Mouse (Mus musculus) liver, embryonic 11.5 days (tissue): Measurements from ENCODE around the gene Metap1d. TPM values are rescaled to one million over a fixed set of nuclear protein-coding genes. Genes with fewer than 3 reads are reported as not detected.

Experiments used
- ATAC-seq: fragments of 200-750 bp; cut with Nextera tagmentation; replicated peaks from 2 replicates; pipeline ENCODE4 v1.8.0; 2017; ENCODE audit warnings: moderate number of reproducible peaks, mild to moderate bottlenecking, moderate TSS enrichment, moderate library complexity; ENCODE audit not compliant: low FRiP score
- DNase-seq: peaks from one replicate; pipeline ENCODE4 v3.0.0-alpha.2; 2017; ENCODE audit warnings: low spot score
- H3K27ac ChIP-seq: fragments of 300-500 bp; sonication (generic); 2 replicates; pipeline ENCODE4 v1.5.1; 2014; ENCODE audit warnings: mild to moderate bottlenecking, low read depth, low read length, control low read depth
- H3K27me3 ChIP-seq: fragments of 300-500 bp; sonication (generic); replicated peaks from 2 replicates; pipeline ENCODE4 v1.6.1; 2014; ENCODE audit warnings: low read length, mixed read lengths; ENCODE audit not compliant: control insufficient read depth, insufficient read depth
- H3K36me3 ChIP-seq: fragments of 300-500 bp; sonication (generic); 2 replicates; pipeline ENCODE4 v1.6.1; 2014; ENCODE audit warnings: mild to moderate bottlenecking, low read length, moderate library complexity, mixed read lengths; ENCODE audit not compliant: control insufficient read depth, insufficient read depth
- H3K4me1 ChIP-seq: fragments of 300-500 bp; sonication (generic); replicated peaks from 2 replicates; pipeline ENCODE4 v1.6.1; 2014; ENCODE audit warnings: low read length, mixed read lengths; ENCODE audit not compliant: control insufficient read depth, insufficient read depth
- H3K4me2 ChIP-seq: fragments of 300-500 bp; sonication (generic); 2 replicates; pipeline ENCODE4 v1.6.1; 2014; ENCODE audit warnings: mild to moderate bottlenecking, control low read depth, moderate library complexity
- H3K4me3 ChIP-seq: fragments of 300-500 bp; sonication (generic); 2 replicates; pipeline ENCODE4 v1.5.1; 2014; ENCODE audit warnings: low read depth, low read length, control low read depth
- H3K9ac ChIP-seq: fragments of 300-500 bp; sonication (generic); 2 replicates; pipeline ENCODE4 v1.6.1; 2014; ENCODE audit warnings: low read depth, low read length, control low read depth
- H3K9me3 ChIP-seq: fragments of 300-500 bp; sonication (generic); 2 replicates; pipeline ENCODE4 v1.6.1; 2016; ENCODE audit warnings: low read length, inconsistent platforms, mixed read lengths; ENCODE audit not compliant: control insufficient read depth
- WGBS: fragments of 180-500 bp; shearing (Covaris S2); extraction: QIAGEN DNeasy Blood & Tissue Kit; methylation state at CpG from one replicate; pipeline ENCODE4 v1.1.7; 2014; 5-methylcytosine and 5-hydroxymethylcytosine counted together
- polyA plus RNA-seq: library from polyadenylated mRNA; unstranded; fragments of >200 nt; fragmentation: Nextera tagmentation; extraction: Ambion mirVana; gene quantifications from 2 replicates; pipeline ENCODE4 v1.2.1, GENCODE M21; 2014

Gene Metap1d
- polyA plus RNA-seq, 1 experiment from 2014 or later, result 37.7 TPM

DNA sequence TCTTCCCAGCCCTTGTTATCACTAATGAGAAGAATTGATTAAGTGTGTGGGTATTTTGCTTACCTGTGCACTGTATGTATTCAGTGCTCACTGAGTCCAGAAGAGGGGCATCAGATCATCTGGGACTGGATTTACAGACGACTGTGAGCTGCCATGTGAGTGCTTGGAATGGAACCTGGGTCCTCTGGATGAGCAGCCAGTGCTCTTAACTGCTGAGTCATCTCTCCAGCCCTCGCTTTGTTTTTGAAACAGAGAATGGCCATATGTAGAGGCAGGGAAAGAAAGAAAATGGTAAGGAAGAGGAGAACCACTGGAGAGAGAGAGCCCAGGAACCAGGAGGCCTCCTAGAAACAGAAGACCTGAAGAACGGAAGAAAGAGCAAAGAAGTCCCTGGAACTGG lies 9.5 kb downstream of the Metap1d start:
- Histone ChIP-seq H3K27ac (peak overlapping the region; percentile 87), H3K9ac (peak overlapping the region; percentile 57)

DNA sequence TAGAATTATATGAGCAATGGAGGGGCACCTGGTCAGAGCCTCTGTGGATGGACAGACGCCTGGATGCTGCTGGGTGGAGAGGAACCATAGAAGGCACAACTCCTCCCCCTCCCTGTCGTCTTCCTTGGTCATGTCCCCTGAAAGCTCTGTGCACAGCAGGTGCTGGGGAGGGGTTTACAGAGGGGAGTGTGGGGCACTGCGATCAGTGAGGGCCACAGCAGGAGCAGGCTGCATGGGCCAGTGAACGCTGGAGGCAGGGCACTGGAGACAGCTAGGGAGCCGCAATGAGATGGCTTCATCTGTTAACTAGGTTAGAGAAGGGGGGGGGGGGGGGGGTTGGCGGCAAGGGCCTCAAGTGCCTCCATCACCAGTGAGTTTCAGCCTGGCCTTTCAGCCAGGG lies 13.0 kb downstream of the Metap1d start:
- 40% methylated on average over 5 of the region's 6 CpGs for WGBS
- DNase-seq (no peak), ATAC-seq (no peak)
- no peak overlapping the region for H3K4me2 ChIP-seq
- no peaks in the 10 kb centered on the region for H3K27me3 ChIP-seq
- no peak overlapping the region for H3K4me3 ChIP-seq
- H3K36me3 ChIP-seq, result 0 out of 2 replicates have a peak, but pooled peaks cover 2% of the 10 kb centered on the region
- H3K9me3 ChIP-seq, result no peaks in the 10 kb centered on the region
- H3K27ac ChIP-seq, result no peak overlapping the region
- H3K4me1 ChIP-seq, result peaks cover 19% of the 10 kb centered on the region
- no peak overlapping the region for H3K9ac ChIP-seq

More for the DNA sequence above, 9.5 kb downstream of the Metap1d start:
- peaks cover 30% of the 10 kb centered on the region for H3K4me1 ChIP-seq
- H3K4me2 ChIP-seq, result 0 out of 2 replicates have a peak overlapping the region, but pooled peaks have one; percentile 8
- ATAC-seq (no peak), DNase-seq (no peak)
- no peak overlapping the region for H3K4me3 ChIP-seq
- no peaks in the 10 kb centered on the region for H3K36me3 ChIP-seq
- 57% methylated on average over 3 of the region's 3 CpGs for WGBS
- H3K27me3 ChIP-seq, result no peaks in the 10 kb centered on the region
- H3K9me3 ChIP-seq, result no peaks in the 10 kb centered on the region

DNA sequence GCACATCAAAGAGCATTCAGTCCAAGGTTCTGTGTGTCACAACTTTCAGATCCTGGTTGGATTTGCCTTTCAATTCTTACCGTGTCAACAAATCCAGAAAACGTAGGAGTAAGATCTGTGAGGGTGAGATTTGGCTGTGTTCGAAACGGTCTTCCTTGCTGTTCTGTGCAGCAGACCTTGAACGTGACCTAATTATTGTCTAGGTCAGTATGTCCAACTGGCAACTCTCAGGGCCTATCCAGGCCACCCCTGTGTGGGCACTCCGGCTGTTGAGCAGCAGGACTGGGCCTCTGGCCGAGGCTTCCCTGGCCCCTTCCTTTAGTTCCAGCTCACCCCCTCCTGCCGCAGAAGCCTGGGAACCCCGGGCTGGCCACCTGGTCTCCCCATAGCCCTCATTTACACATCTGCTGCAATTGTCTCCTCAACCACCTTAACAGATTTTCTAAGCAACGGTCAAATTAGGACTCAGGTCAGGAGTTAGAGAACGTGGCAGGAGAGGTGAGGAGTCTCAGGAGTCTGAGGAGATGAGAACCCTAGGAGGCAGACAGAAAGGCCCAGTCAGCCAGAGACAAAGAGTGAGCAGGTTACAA lies 13.9 kb downstream of the Metap1d start:
- WGBS, result 78% methylated on average over 11 of the region's 11 CpGs
- Histone ChIP-seq H3K27ac (no peak overlapping the region), H3K36me3 (0 out of 2 replicates have a peak, but pooled peaks cover 2% of the 10 kb centered on the region), H3K4me2 (no peak overlapping the region), H3K4me1 (peaks cover 20% of the 10 kb centered on the region), H3K9ac (no peak overlapping the region), H3K4me3 (no peak overlapping the region), H3K9me3 (no peaks in the 10 kb centered on the region), H3K27me3 (no peaks in the 10 kb centered on the region)
- DNase-seq (no peak), ATAC-seq (no peak)

DNA sequence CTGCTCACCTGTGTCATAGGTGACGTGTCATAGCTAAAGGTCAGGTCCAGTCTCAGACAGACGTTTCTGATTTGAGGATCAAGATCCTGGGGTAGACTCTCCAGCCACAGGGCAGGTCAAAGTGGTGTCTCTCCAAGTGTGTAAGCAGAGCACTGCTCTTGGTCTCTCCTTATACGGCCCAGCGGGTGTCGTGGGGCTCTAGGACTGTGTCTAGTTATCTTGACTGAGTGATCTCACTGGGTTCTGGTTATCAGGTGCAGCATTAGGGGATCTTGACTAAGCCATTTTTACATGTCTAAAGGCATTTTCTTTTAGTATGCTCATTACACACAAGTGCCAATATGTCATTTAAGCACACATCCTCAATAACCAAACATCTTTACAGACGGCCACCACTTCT lies 18.0 kb downstream of the Metap1d start:
- H3K9ac ChIP-seq, result no peak overlapping the region
- H3K27ac ChIP-seq, result no peak overlapping the region
- peaks cover 7% of the 10 kb centered on the region; the same call in 1 of the 2 replicates for H3K4me1 ChIP-seq
- H3K27me3 ChIP-seq, result no peaks in the 10 kb centered on the region
- H3K4me2 ChIP-seq, result no peak overlapping the region
- 77% methylated on average over 6 of the region's 6 CpGs for WGBS
- no peaks in the 10 kb centered on the region for H3K9me3 ChIP-seq
- DNase-seq, result no peak
- 0 out of 2 replicates have a peak, but pooled peaks cover 2% of the 10 kb centered on the region for H3K36me3 ChIP-seq
- no peak overlapping the region for H3K4me3 ChIP-seq
- ATAC-seq, result peak; percentile 69; the same call in 1 of the 2 replicates

DNA sequence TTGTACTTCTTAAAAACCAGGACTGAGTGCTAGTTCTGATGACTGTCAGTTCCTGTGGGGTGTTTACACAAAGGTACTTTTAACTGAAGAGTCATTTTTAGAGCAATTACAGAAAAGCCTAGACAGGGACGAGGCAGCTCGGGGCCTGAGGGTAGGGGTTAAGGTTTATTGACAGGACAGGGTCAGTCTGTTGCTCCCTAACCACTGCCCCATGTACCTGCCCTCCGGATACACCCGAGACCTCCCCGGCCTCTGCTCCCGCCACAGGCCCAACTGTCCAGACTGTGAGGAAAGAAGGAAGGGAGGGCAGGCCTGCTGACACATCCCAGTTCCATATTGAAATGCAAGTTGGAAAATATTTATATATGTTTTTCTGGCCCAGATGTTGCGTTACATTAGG lies 20.8 kb downstream of the Metap1d start:
- H3K27me3 ChIP-seq, result no peaks in the 10 kb centered on the region
- H3K4me2 ChIP-seq, result no peak overlapping the region
- H3K36me3 ChIP-seq, result 0 out of 2 replicates have a peak, but pooled peaks cover 2% of the 10 kb centered on the region
- ATAC-seq (no peak), DNase-seq (no peak)
- no peak overlapping the region for H3K4me3 ChIP-seq
- no peak overlapping the region for H3K27ac ChIP-seq
- H3K9ac ChIP-seq, result no peak overlapping the region
- H3K4me1 ChIP-seq, result peaks cover 7% of the 10 kb centered on the region; the same call in 1 of the 2 replicates
- WGBS, result 70% methylated on average over 7 of the region's 7 CpGs
- H3K9me3 ChIP-seq, result no peaks in the 10 kb centered on the region

DNA sequence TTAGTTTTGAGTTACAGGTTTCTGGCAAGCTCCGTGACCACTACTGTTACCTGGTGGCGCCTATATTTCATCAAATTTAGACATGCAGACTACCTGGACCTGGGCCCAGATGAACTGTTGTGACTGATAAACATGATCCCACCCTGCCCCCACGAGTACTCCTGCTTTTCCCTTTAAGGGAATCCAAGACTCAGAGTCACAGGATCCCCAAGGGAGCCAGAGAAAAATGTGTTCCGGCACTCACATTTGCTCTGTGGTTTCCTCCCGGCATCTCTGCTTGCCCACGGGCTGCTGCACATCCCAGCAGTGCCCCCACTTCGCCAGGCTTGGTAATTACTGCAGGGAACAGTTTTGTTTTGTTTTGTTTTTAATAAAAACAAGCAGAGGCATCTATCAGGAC lies 21.3 kb downstream of the Metap1d start:
- Histone ChIP-seq H3K36me3 (0 out of 2 replicates have a peak, but pooled peaks cover 2% of the 10 kb centered on the region), H3K4me1 (peaks cover 7% of the 10 kb centered on the region; the same call in 1 of the 2 replicates), H3K9ac (no peak overlapping the region), H3K27ac (no peak overlapping the region), H3K4me3 (no peak overlapping the region), H3K27me3 (no peaks in the 10 kb centered on the region), H3K9me3 (no peaks in the 10 kb centered on the region), H3K4me2 (no peak overlapping the region)
- ATAC-seq, result no peak
- WGBS, result 58% methylated on average over 7 of the region's 7 CpGs
- DNase-seq, result no peak

DNA sequence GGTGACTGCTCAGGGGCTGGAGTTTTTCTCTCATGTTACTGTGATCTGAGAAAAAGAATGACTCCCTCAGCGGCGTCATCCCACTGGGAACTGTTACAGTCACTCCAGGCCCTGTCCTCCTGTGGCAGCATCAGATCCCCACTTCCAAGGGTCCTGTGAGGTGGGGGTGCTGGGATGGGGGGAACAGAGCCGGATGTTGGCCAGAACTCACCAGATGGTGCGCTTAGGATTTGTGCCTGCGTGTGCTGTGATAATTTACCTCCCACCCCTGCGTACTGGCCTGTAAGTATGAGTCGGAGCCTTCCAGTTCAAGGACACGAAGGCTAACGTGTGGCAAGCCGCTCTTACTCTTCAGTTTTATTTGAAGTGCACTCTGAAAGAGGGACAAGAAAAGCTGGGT lies 22.2 kb downstream of the Metap1d start:
- H3K4me2 ChIP-seq, result no peak overlapping the region
- no peak overlapping the region for H3K9ac ChIP-seq
- H3K4me3 ChIP-seq, result no peak overlapping the region
- peaks cover 7% of the 10 kb centered on the region; the same call in 1 of the 2 replicates for H3K4me1 ChIP-seq
- 79% methylated on average over 10 of the region's 10 CpGs for WGBS
- no peaks in the 10 kb centered on the region for H3K27me3 ChIP-seq
- H3K27ac ChIP-seq, result no peak overlapping the region
- no peaks in the 10 kb centered on the region for H3K36me3 ChIP-seq
- DNase-seq (no peak), ATAC-seq (no peak)
- H3K9me3 ChIP-seq, result no peaks in the 10 kb centered on the region

DNA sequence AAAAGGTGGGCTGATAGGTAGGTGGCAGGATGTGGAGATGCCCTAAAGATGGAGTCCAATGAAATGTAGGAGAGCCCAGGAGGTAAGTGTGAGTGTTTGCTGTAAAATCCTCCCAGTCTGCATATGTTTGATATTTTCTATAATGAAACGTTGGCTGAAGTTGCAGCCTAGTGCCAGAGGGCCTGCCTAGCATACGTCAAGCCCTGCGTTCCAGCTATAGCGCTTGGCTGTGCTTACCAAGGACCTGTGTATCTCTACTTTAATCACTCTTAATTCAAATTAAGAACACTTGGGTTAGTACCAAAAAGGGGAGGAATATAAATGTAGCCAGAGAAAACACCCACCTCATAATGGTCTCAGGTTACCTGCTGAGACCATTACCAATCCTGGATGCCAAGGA lies 22.7 kb downstream of the Metap1d start:
- H3K27ac ChIP-seq, result no peak overlapping the region
- no peak overlapping the region for H3K4me2 ChIP-seq
- no peaks in the 10 kb centered on the region for H3K27me3 ChIP-seq
- H3K36me3 ChIP-seq, result no peaks in the 10 kb centered on the region
- H3K9me3 ChIP-seq, result no peaks in the 10 kb centered on the region
- peaks cover 6% of the 10 kb centered on the region; the same call in 1 of the 2 replicates for H3K4me1 ChIP-seq
- 93% methylated on average over 4 of the region's 4 CpGs for WGBS
- H3K4me3 ChIP-seq, result no peak overlapping the region
- ATAC-seq (no peak), DNase-seq (no peak)
- H3K9ac ChIP-seq, result no peak overlapping the region

DNA sequence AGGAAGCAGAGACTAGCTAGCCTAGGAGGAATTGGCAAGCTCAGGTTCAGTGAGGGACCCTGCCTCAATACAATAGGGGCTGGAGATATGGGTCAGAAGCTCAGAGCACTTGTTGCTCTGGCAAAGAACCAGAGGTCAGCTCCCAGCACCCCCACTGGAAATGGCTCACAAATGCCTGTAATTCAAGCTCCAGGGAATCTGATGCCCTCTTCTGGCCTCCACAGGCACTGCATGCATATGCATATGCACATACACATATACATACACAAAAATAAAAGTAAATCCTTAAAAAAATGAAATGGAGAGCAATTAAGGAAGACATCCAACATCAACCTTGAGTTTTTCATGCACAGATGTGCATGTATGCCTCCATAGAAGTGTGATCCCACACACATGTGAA lies 24.7 kb downstream of the Metap1d start:
- no peak for DNase-seq
- Histone ChIP-seq H3K36me3 (no peaks in the 10 kb centered on the region), H3K4me1 (no peaks in the 10 kb centered on the region), H3K9me3 (no peaks in the 10 kb centered on the region), H3K27me3 (no peaks in the 10 kb centered on the region), H3K4me3 (no peak overlapping the region), H3K27ac (no peak overlapping the region), H3K9ac (no peak overlapping the region), H3K4me2 (no peak overlapping the region)
- ATAC-seq, result no peak
